Comparison of ENCODE assay signal across 8 mouse cellular contexts in the genomic region with DNA sequence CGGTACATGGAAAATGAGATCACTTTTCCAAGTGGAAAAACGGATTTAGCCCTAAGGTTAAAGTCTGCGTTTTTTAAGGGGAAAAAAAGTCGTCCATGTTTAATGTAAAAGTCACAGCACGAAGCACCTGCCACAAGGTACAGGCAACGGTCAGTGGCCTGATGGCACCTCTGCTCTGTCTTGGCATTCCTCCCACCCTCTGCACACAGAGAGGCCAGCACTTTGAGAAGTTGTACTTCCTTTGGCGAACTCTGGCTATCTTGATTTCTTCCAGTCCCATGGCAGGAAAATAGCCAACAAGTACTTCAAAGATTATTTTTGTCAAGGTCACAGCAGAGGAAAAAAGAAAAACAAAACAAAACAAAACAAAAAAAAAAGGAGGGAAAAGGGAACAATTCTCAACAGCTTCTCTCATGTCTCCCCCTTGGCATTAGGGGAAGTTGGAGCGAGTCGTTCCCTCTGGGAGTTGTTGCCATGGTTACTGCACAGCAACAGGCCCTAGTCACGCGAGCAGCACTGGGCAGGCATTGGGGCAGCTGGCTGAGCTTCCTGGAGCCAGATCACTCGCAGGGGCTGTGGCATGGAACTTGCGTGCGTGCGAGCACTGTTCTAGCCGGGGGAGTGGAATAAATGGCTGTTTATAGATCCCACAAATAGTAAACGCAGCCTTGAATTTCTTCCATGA. TPM values are rescaled to one million over a fixed set of nuclear protein-coding genes. Genes with fewer than 3 reads are reported as not detected.
DNase-seq lines count a peak whose midpoint lies in the region; ATAC-seq and TF ChIP-seq lines count a peak whose summit lies in the region.

No protein-coding gene starts in this region.

- 0 out of 2 replicates have a peak, but pooled peaks cover 5% of the 10 kb centered on the region for H3K4me1 ChIP-seq in intestine, embryonic 14.5 days (replicated peaks; ENCODE audit: control insufficient read depth, insufficient read depth, low read length)
- H3K4me1 ChIP-seq in midbrain, embryonic 10.5 days, result peaks cover 11% of the 10 kb centered on the region
- H3K4me1 ChIP-seq in small intestine, adult 2 months (ENCODE audit: control insufficient read depth, insufficient read depth, insufficient read length, low read length), result peaks cover 7% of the 10 kb centered on the region

- intact Hi-C loops in gastrocnemius, postnatal 36 days (cut with DNase I), result no loop called here
- intact Hi-C loops in left cerebral cortex, postnatal 14 days (cut with DNase I), result no loop called here

- H3K9ac ChIP-seq in intestine, embryonic 14.5 days (ENCODE audit: low read length), result no peak overlapping the region

- H3K9me3 ChIP-seq in intestine, embryonic 14.5 days (ENCODE audit: control insufficient read depth, low read length), result no peaks in the 10 kb centered on the region
- H3K9me3 ChIP-seq in midbrain, embryonic 10.5 days (replicated peaks), result no peaks in the 10 kb centered on the region

- no peak for TF ChIP-seq POLR2A in small intestine, adult 2 months (IDR thresholded peaks at IDR 0.05; ENCODE audit: low read depth, low read length)

- H3K27ac ChIP-seq in intestine, embryonic 14.5 days (ENCODE audit: low read depth), result no peak overlapping the region
- peak overlapping the region; percentile 74 for H3K27ac ChIP-seq in midbrain, embryonic 10.5 days (replicated peaks)
- peak overlapping the region; percentile 59 for H3K27ac ChIP-seq in small intestine, adult 2 months (ENCODE audit: insufficient read depth, low read depth, low read length)

- no peaks in the 10 kb centered on the region for H3K36me3 ChIP-seq in intestine, embryonic 14.5 days (ENCODE audit: control insufficient read depth, insufficient read depth, low read length)
- H3K36me3 ChIP-seq in midbrain, embryonic 10.5 days, result no peaks in the 10 kb centered on the region
- H3K36me3 ChIP-seq in small intestine, adult 2 months (ENCODE audit: control insufficient read depth, insufficient read depth, low read length), result no peaks in the 10 kb centered on the region

- H3K4me3 ChIP-seq in intestine, embryonic 14.5 days (ENCODE audit: low read depth, low read length), result no peak overlapping the region
- peak overlapping the region; percentile 34 for H3K4me3 ChIP-seq in midbrain, embryonic 10.5 days
- H3K4me3 ChIP-seq in small intestine, adult 2 months (ENCODE audit: low read depth, low read length), result no peak overlapping the region

- DNase-seq in adipocyte (ENCODE audit: low spot score), result peak; percentile 74
- peak; percentile 70 for DNase-seq in embryo, embryonic 11.5 days (ENCODE audit: low read depth, low spot score)
- DNase-seq in gastrocnemius, postnatal 36 days, result peak; percentile 30 to 45
- DNase-seq in intestine, embryonic 14.5 days (ENCODE audit: low spot score), result peak; percentile 58
- peak; percentile 69 to 73 for DNase-seq in left cerebral cortex, postnatal 14 days (ENCODE audit: low spot score in 2 of 2)
- DNase-seq in midbrain, embryonic 10.5 days (ENCODE audit: low spot score), result peak; percentile 84

- peak; percentile 80 for ATAC-seq in intestine, embryonic 14.5 days (replicated peaks; ENCODE audit: low FRiP score, low TSS enrichment, low read depth)
- no peak for ATAC-seq in monocyte, adult 5-6 weeks (replicated peaks; ENCODE audit: insufficient number of reproducible peaks, low FRiP score, low TSS enrichment, poor library complexity, severe bottlenecking)

- no peak for TF ChIP-seq CTCF in small intestine, adult 2 months (IDR thresholded peaks at IDR 0.05; ENCODE audit: extremely low read depth, insufficient read length, insufficient replicate concordance, low read depth, low read length)

- H3K4me2 ChIP-seq in intestine, embryonic 14.5 days (ENCODE audit: low read length), result peak overlapping the region; percentile 34; the same call in 1 of the 2 replicates

- no peaks in the 10 kb centered on the region for H3K27me3 ChIP-seq in intestine, embryonic 14.5 days (replicated peaks; ENCODE audit: control insufficient read depth, insufficient read depth, low read length)
- peaks cover 24% of the 10 kb centered on the region; the same call in 1 of the 2 replicates for H3K27me3 ChIP-seq in midbrain, embryonic 10.5 days (ENCODE audit: low read depth, poor library complexity, severe bottlenecking)
- no peaks in the 10 kb centered on the region for H3K27me3 ChIP-seq in small intestine, adult 2 months (ENCODE audit: control insufficient read depth, insufficient read depth, low read length)

- WGBS in intestine, embryonic 14.5 days, result 31% methylated on average over 17 of the region's 17 CpGs
- 34% methylated on average over 17 of the region's 17 CpGs for WGBS in midbrain, embryonic 10.5 days
- WGBS in small intestine, adult 2 months, result 25% methylated on average over 17 of the region's 17 CpGs

RNA-seq across cellular contexts. Expression of a gene that starts 36.8 kb away (rescaled TPM):
- total RNA-seq in gastrocnemius, postnatal 36 days (2021), result 10 to 100 TPM; 27.7 to 29.6 TPM
- polyA plus RNA-seq in intestine, embryonic 14.5 days (2014; fragmentation: Nextera tagmentation; extraction: Ambion mirVana), result 75.7 and 76.8 TPM in 2 replicates
- total RNA-seq in left cerebral cortex, postnatal 14 days (2021), result 10 to 100 TPM; 67.6 to 71.4 TPM
- polyA plus RNA-seq in midbrain, embryonic 10.5 days (2016; fragmentation: Nextera tagmentation; extraction: Ambion mirVana), result 79.2 and 88.7 TPM in 2 replicates
- 18.2 and 45.1 TPM in 2 replicates for polyA plus RNA-seq in small intestine, adult 2 months (2012; rRNA removed)
- total RNA-seq in monocyte, adult 5-6 weeks (2017), result 62.8 to 81.6 TPM (median 63.1 TPM) in 3 replicates

RNA-seq across cellular contexts. Expression of a gene that starts 46.8 kb away (rescaled TPM):
- total RNA-seq in gastrocnemius, postnatal 36 days (2021), result not detected
- polyA plus RNA-seq in intestine, embryonic 14.5 days (2014; fragmentation: Nextera tagmentation; extraction: Ambion mirVana), result 0.30 and 0.64 TPM in 2 replicates
- 1 to 10 TPM in 1 of 2 experiments, under 1 TPM in 1; 0.86 to 1.2 TPM for total RNA-seq in left cerebral cortex, postnatal 14 days (2021)
- 1.8 and 2.0 TPM in 2 replicates for polyA plus RNA-seq in midbrain, embryonic 10.5 days (2016; fragmentation: Nextera tagmentation; extraction: Ambion mirVana)
- polyA plus RNA-seq in small intestine, adult 2 months (2012; rRNA removed), result 1.3 and 1.6 TPM in 2 replicates
- total RNA-seq in monocyte, adult 5-6 weeks (2017), result 0.48 to 0.85 TPM (median 0.49 TPM) in 3 replicates
